Mouse (Mus musculus) lung, postnatal 10 days (tissue): Measurements from ENCODE around the gene Galnt2.

Experiments
- DNase-seq: peaks from one replicate; pipeline ENCODE4 v3.0.0; 2021

Galnt2 gene

GRCm38 (mm10) chr8:124273606-124274218, 42.5 kb downstream of the Galnt2 start:
- no peak for DNase-seq

GRCm38 (mm10) chr8:124274441-124275120, 43.4 kb downstream of the Galnt2 start:
- no peak for DNase-seq

- DNase-seq, result no peak
Observed at GRCm38 (mm10) chr8:124275377-124276071, 44.3 kb downstream of the Galnt2 start.

GRCm38 (mm10) chr8:124277951-124278910, 47.0 kb downstream of the Galnt2 start:
- no peak for DNase-seq

- no peak for DNase-seq
Observed at GRCm38 (mm10) chr8:124278956-124279689, 47.9 kb downstream of the Galnt2 start.

- no peak for DNase-seq
Observed at GRCm38 (mm10) chr8:124279690-124279985, 48.4 kb downstream of the Galnt2 start.

- DNase-seq, result no peak
Observed at GRCm38 (mm10) chr8:124281700-124282541, 50.7 kb downstream of the Galnt2 start.

- DNase-seq, result peak; percentile 28
Observed at GRCm38 (mm10) chr8:124282878-124283630, 51.9 kb downstream of the Galnt2 start.

GRCm38 (mm10) chr8:124283644-124284332, 52.6 kb downstream of the Galnt2 start:
- no peak for DNase-seq

GRCm38 (mm10) chr8:124284333-124284711, 53.1 kb downstream of the Galnt2 start:
- peak; percentile 40 for DNase-seq

GRCm38 (mm10) chr8:124284984-124285576, 53.9 kb downstream of the Galnt2 start:
- DNase-seq, result no peak

GRCm38 (mm10) chr8:124286461-124287124, 55.4 kb downstream of the Galnt2 start:
- DNase-seq, result no peak

- DNase-seq, result no peak
Observed at GRCm38 (mm10) chr8:124288215-124288864, 57.1 kb downstream of the Galnt2 start.

- no peak for DNase-seq
Observed at GRCm38 (mm10) chr8:124289481-124290050, 58.4 kb downstream of the Galnt2 start.

GRCm38 (mm10) chr8:124290911-124291691, 59.9 kb downstream of the Galnt2 start:
- no peak for DNase-seq

- no peak for DNase-seq
Observed at GRCm38 (mm10) chr8:124291693-124292092, 60.5 kb downstream of the Galnt2 start.

- DNase-seq, result no peak
Observed at GRCm38 (mm10) chr8:124292965-124293364, 61.8 kb downstream of the Galnt2 start.
